ENCODE assay signal across 25 mouse cellular contexts in genomic region chr11:67488156-67488555, GRCm38 (mm10).
"Had no signal": no experiment of that assay in that cellular context is flagged by ENCODE, and none has a peak within 500 bp of the region (broad histone marks: within the 10 kb centered on the region; RNA-seq: fewer than 3 reads in every experiment).

No protein-coding gene starts in this region.

- H3K36me3 ChIP-seq: heart, embryonic 13.5 days; heart, embryonic 15.5 days; hindbrain, embryonic 13.5 days; hindbrain, embryonic 15.5 days; kidney, embryonic 15.5 days; limb, embryonic 13.5 days; limb, embryonic 15.5 days; liver, embryonic 12.5 days had no signal

- H3K4me2 ChIP-seq: heart, embryonic 11.5 days; heart, embryonic 13.5 days; heart, embryonic 15.5 days; hindbrain, embryonic 13.5 days; hindbrain, embryonic 15.5 days; kidney, embryonic 15.5 days; limb, embryonic 13.5 days; limb, embryonic 15.5 days; liver, embryonic 12.5 days had no signal

- H3K9me3 ChIP-seq: heart, embryonic 13.5 days; heart, embryonic 15.5 days; hindbrain, embryonic 13.5 days; hindbrain, embryonic 15.5 days; kidney, embryonic 15.5 days; limb, embryonic 13.5 days; limb, embryonic 15.5 days; liver, embryonic 12.5 days had no signal

- ATAC-seq: hindbrain, postnatal 0 days; liver, embryonic 12.5 days had no signal

- H3K9ac ChIP-seq: heart, embryonic 13.5 days; heart, embryonic 15.5 days; hindbrain, embryonic 13.5 days; hindbrain, embryonic 15.5 days; kidney, embryonic 15.5 days; limb, embryonic 13.5 days; limb, embryonic 15.5 days; liver, embryonic 12.5 days; liver, embryonic 14.5 days had no signal

- H3K27me3 ChIP-seq: heart, embryonic 13.5 days; heart, embryonic 15.5 days; hindbrain, embryonic 13.5 days; hindbrain, embryonic 15.5 days; kidney, embryonic 15.5 days; limb, embryonic 13.5 days; limb, embryonic 15.5 days; liver, embryonic 12.5 days had no signal

- DNase-seq: gastrocnemius, postnatal 14 days; gastrocnemius, postnatal 36 days; heart, adult 11 months; heart, adult 2 months; heart, postnatal 14 days; heart, postnatal 36 days; kidney, adult 18-20 months; kidney, adult 8-10 months; kidney, postnatal 14 days; kidney, postnatal 36 days; left cerebral cortex, postnatal 4 days had no signal

- H3K4me1 ChIP-seq: hindbrain, embryonic 13.5 days; hindbrain, embryonic 15.5 days; liver, embryonic 12.5 days had no signal

- H3K27ac ChIP-seq: heart, adult 2 months; heart, embryonic 13.5 days; heart, embryonic 15.5 days; hindbrain, embryonic 13.5 days; hindbrain, embryonic 15.5 days; hindbrain, postnatal 0 days; kidney, embryonic 15.5 days; kidney, postnatal 0 days; layer of hippocampus, adult 2 months; left cerebral cortex, adult 2 months; limb, embryonic 13.5 days; limb, embryonic 15.5 days; liver, embryonic 12.5 days; liver, embryonic 14.5 days had no signal

- H3K4me3 ChIP-seq: heart, adult 2 months; heart, embryonic 13.5 days; heart, embryonic 15.5 days; hindbrain, embryonic 13.5 days; hindbrain, embryonic 15.5 days; kidney, embryonic 15.5 days; layer of hippocampus, adult 2 months; left cerebral cortex, adult 2 months; limb, embryonic 13.5 days; limb, embryonic 15.5 days; liver, embryonic 12.5 days had no signal
